Mouse (Mus musculus) stomach, postnatal 0 days (tissue): ENCODE results near the gene Rin2.
"Not testable (repeated sequence)": the region's sequence is repeated elsewhere in the genome, so short reads cannot be mapped to it uniquely, and the experiment has no call there.

Experiments used
- CTCF ChIP-seq: IDR thresholded peaks from 2 replicates; pipeline ENCODE4 v1.5.1; 2016; ENCODE audit warnings: antibody characterized with exemption, low read depth, mild to moderate bottlenecking, moderate library complexity
- EP300 ChIP-seq: optimal IDR thresholded peaks from 2 replicates; pipeline ENCODE3; 2016; ENCODE audit warnings: antibody characterized with exemption

- TF ChIP-seq CTCF, EP300: not testable (repeated sequence)
Observed at GRCm38 (mm10) chr2:145900318-145900717, 225.3 kb downstream of the Rin2 start.
